Mouse (Mus musculus) retina, postnatal 1 day (tissue): ENCODE data around the gene Spty2d1.
"Not testable (repeated sequence)": the region's sequence is repeated elsewhere in the genome, so short reads cannot be mapped to it uniquely, and the experiment has no call there.

ENCODE experiments used
- DNase-seq: peaks from one replicate; pipeline ENCODE4 v3.0.0-alpha.2; 2012

Gene Spty2d1

GRCm38 (mm10) chr7:47019641-47020040, 11.4 kb upstream of the Spty2d1 start:
- no peak for DNase-seq

GRCm38 (mm10) chr7:47017146-47017545, 8.9 kb upstream of the Spty2d1 start:
- no peak for DNase-seq

DNA sequence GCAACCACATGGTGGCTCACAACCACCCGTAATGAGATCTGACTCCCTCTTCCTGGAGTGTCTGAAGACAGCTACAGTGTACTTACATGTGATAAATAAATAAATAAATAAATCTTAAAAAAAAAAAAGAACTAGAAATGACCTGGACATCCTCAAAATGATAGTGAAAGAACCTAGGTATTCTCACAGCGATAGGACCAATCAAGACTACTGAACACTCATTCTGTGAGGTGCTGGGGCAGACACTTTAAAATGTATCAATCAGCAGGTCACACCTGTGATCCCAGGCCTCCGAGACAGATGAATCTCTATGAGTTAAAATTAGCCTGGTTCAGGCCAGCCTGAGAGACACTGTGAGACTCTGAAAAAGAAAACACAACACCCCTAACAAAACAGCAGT, 8.4 kb upstream of the Spty2d1 start:
- DNase-seq = no peak

DNA sequence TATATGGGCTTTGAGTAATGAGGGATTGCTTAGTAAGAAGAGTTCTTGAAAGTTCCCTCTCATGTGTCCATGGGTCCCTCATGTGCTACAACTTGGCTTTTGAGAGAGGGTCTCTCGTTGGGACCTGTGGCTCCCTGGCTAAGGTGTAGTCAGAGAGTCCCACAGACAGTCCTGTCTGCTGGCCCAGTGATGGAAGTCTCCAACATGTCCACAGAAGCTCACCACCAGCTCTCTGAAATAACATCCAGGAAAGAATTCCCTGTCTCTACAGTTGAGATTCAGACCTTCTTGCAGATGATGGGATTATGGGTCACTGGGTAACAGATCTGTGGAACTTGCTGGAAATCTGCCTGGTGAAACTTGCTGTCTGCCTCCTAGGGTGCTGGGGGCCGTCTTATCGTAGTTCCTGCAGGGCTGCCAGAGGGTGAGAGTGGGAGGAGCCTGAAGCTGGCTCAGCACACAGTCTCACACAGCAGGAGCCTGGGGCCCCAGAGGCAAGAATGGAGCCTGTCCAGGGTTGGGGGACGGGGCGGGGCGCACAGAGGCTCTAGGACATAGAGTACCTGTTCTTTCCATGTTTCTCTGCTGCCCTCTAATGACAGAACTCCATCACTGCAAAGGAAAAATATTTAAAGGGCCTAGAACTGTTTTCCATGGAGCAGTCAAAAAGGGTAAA, 7.3 kb upstream of the Spty2d1 start:
- DNase-seq = peak; percentile 95

- no peak for DNase-seq
These were observed 6.6 kb upstream of the Spty2d1 start for GRCm38 (mm10) chr7:47014564-47015389.

DNA sequence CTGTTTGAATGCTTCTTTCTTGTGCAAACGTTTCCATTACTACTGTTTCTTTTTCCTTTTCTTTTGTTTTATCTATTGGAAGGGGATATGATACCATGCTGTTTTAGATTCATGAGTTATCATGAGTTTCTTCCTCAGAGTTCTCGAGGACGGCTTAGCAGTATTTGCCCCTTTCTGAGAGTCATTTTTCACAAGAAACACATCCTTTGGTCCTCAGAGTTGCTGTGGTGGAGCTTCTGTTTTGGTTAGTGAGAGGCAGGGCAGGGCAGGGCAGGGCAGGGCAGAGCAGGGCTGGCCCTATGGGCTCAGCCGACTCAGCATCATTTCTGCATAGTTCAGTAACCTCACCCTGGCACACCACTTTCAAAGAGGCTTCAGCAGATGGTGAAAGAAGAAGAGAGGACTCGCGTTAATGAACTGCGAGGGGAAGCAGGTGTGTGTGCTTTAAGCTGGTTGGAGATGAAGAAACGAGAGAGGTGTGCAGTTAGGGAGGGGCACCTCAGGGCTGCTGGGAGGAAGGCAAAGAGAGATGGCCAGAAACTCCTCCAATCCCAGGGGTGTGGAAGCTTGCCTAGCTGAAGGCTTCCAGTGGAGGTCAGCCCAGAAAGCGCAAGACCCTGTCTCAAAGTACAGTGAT, 5.0 kb upstream of the Spty2d1 start:
- no peak for DNase-seq

- no peak for DNase-seq
These were observed 418 bp downstream of the Spty2d1 start for GRCm38 (mm10) chr7:47007818-47008167.

GRCm38 (mm10) chr7:47007109-47007780, 966 bp downstream of the Spty2d1 start:
- no peak for DNase-seq

GRCm38 (mm10) chr7:47003411-47004115, 4.6 kb downstream of the Spty2d1 start:
- peak; percentile 53 for DNase-seq

GRCm38 (mm10) chr7:47001900-47002275, 6.3 kb downstream of the Spty2d1 start:
- DNase-seq = no peak

GRCm38 (mm10) chr7:47001125-47001899, 6.9 kb downstream of the Spty2d1 start:
- no peak for DNase-seq

DNA sequence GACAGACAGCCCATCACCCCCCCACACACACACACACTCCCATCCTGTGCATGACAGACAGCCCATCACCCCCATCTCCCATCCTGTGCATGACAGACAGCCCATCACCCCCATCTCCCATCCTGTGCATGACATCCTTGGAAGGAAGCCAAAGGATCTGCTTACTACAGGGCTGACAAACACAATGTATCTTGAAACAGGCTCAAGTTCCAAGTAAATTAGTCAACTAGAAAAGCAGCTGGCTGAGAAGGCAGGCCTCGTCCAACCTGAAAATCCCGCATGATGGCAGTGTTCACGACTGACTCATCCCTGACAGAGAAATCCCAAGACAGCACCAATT, 7.6 kb downstream of the Spty2d1 start:
- DNase-seq = peak; percentile 27

GRCm38 (mm10) chr7:46999983-47000643, 8.1 kb downstream of the Spty2d1 start:
- no peak for DNase-seq

DNA sequence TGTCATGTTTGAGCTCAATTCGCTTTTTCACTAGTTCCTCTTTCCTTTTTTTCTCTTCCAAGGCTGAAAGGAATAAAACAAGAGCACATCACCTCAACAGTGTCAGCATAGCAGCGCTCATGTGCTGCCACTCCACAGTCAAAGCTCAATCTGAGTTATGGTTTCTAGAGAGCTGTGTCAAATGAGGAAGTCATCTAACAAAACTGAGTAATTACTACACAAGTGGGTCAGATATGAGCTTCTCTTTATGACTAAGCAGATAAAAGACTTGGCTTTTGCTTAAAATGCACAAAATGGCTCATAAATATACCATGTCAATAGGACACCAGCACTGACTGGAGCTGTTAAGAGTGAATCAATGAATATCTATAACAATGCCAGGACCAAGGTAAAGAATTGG, 9.3 kb downstream of the Spty2d1 start:
- no peak for DNase-seq

DNA sequence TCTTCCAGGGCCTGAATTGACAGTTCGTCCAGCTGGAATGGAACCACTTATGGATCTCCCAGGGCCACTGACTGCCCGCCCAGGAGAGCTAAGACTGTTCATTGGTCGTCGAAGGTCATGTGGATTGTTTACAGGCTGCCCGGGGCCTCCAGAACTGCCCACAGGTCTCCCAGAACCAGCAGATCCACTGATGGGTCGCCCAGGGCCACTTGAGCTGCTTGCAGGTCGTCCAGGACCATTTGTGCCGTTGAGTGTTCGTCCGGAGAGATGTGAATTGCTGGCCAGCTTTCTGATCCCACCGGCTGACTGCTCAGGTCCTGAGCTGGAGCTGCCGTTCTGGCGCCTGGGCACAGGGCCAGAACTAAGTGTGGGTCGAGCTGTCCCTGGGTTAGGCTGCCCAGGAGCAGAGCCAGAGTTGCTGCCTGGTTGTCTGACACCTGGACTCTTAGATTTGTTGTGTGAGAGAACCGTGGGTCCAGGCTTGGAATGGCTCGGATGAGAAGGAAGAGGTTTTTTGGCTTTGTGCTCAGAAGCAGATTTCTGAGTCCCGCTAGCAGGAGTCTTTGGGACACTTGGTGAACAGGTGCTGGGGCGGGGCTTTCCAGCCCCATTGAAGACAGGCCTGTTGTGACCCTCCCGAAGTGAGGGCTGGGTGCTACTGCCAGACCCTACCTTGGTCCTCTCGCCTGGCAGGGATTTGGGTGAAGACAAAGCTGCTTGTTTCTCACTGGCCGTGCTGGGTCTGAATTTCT, 10.4 kb downstream of the Spty2d1 start:
- DNase-seq = no peak

- DNase-seq = no peak
These were observed 11.2 kb downstream of the Spty2d1 start for GRCm38 (mm10) chr7:46997008-46997407.

DNA sequence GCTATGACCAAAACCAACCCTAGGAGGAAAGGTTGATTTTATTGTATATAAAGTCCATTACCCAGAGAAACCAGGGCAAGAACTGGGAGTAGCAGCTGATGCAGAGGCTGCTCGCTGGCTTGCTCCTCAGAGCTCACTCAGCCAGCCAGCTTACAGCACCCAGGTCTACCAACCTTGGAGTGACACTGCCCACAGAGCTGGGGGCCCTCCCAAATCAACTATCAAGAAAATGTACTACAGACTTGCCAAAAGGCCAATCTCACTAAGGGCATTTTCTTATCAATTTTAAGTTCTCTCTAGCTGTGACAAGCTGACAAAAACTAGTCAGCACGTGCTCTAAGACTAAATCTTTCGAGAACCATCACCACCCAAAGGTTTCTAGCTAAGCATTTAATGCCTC, 12.7 kb downstream of the Spty2d1 start:
- DNase-seq = no peak

DNA sequence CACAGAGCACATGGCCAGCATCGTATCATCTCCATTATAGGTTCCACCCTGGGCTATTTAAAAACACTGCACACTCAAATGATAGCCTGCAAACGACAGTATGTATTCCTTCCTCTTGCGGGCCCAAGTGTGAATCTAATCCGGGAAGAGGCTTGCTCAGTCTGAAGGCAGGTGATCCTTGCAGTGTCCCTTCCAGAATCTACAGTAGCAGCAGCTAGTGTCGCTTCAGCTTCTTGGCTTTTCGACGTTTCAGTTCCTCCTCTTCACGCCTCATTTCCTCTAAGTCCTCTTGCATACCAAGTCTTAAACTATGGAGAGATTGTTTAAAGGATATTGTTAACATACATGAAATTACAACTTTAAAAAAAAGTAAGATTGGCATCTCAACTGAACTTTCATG, 15.1 kb downstream of the Spty2d1 start:
- DNase-seq = no peak

- DNase-seq = not testable (repeated sequence)
These were observed 18.8 kb downstream of the Spty2d1 start for GRCm38 (mm10) chr7:46989387-46989786.

DNA sequence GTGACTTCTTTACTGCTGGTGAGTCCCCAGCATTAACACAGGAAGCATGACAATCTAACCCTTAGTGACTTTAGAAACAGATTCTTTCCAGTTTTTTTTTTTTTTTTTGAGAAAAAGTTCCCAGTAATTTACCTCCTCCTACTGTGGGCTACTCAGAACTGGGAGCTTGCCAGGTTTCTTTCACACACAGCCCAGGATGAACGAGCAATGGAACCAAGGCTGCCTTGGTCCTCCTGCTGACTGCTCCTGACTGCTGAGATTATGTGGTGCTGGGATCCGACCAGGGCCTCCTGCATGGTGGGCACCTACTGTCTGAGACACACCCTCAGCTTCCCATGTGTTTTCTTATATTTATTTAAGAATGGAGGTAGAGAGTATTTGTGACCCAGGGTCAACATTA, 21.1 kb downstream of the Spty2d1 start:
- no peak for DNase-seq

GRCm38 (mm10) chr7:46986646-46987045, 21.6 kb downstream of the Spty2d1 start:
- DNase-seq = peak; percentile 16
